Mouse (Mus musculus) liver, postnatal 0 days (tissue): ENCODE data around the gene Fam131a. TPM values are rescaled to one million over a fixed set of nuclear protein-coding genes. Genes with fewer than 3 reads are reported as not detected.
A peak's percentile ranks its signal among the peaks of the same experiment; 100 is the strongest.

ENCODE experiments used
- ATAC-seq: fragments of 200-750 bp; cut with Nextera tagmentation; 2 replicates; pipeline ENCODE4 v1.8.0; 2017; ENCODE audit warnings: mild to moderate bottlenecking, moderate library complexity
- DNase-seq: peaks from one replicate; pipeline ENCODE4 v3.0.0-alpha.2; 2016
- H3K27ac ChIP-seq: fragments of 300-500 bp; sonication (generic); 2 replicates; pipeline ENCODE4 v1.5.1; 2014; ENCODE audit warnings: antibody characterized with exemption, moderate library complexity, mild to moderate bottlenecking, low read depth
- H3K27me3 ChIP-seq: fragments of 300-500 bp; sonication (generic); 2 replicates; pipeline ENCODE4 v1.6.1; 2014; ENCODE audit warnings: low read length, control low read depth, mixed read lengths; ENCODE audit not compliant: insufficient read depth
- H3K36me3 ChIP-seq: fragments of 300-500 bp; sonication (generic); replicated peaks from 2 replicates; pipeline ENCODE4 v1.6.1; 2014; ENCODE audit warnings: mild to moderate bottlenecking, control low read depth, low read length, moderate library complexity, mixed read lengths; ENCODE audit not compliant: insufficient read depth
- H3K4me1 ChIP-seq: fragments of 300-500 bp; sonication (generic); 2 replicates; pipeline ENCODE4 v1.6.1; 2014; ENCODE audit warnings: antibody characterized with exemption, mild to moderate bottlenecking, control low read depth; ENCODE audit not compliant: insufficient read depth
- H3K4me2 ChIP-seq: fragments of 300-500 bp; sonication (generic); 2 replicates; pipeline ENCODE4 v1.6.1; 2014; ENCODE audit warnings: low read depth, mild to moderate bottlenecking, low read length, moderate library complexity, mixed read lengths
- H3K4me3 ChIP-seq: fragments of 300-500 bp; sonication (generic); 2 replicates; pipeline ENCODE4 v1.5.1; 2014; ENCODE audit warnings: low read depth, low read length
- H3K9ac ChIP-seq: fragments of 300-500 bp; sonication (generic); replicated peaks from 2 replicates; pipeline ENCODE4 v1.6.1; 2014; ENCODE audit warnings: mild to moderate bottlenecking, moderate library complexity
- H3K9me3 ChIP-seq: fragments of 300-500 bp; sonication (generic); 2 replicates; pipeline ENCODE4 v1.6.1; 2016; ENCODE audit warnings: mild to moderate bottlenecking, control low read depth, low read length, mixed read lengths
- CTCF ChIP-seq: sonication (generic); IDR thresholded peaks from 2 replicates; pipeline ENCODE4 v1.5.1; 2016; ENCODE audit warnings: antibody characterized with exemption, low read depth
- EP300 ChIP-seq: IDR thresholded peaks from 2 replicates; pipeline ENCODE4 v1.6.1; 2016; ENCODE audit warnings: antibody characterized with exemption, low read depth, mild to moderate bottlenecking
- WGBS: fragments of 180-500 bp; shearing (Covaris S2); extraction: QIAGEN DNeasy Blood & Tissue Kit; methylation state at CpG from one replicate; pipeline ENCODE4 v1.1.7; 2014; ENCODE audit not compliant: insufficient replicate concordance; 5-methylcytosine and 5-hydroxymethylcytosine counted together
- polyA plus RNA-seq: library from polyadenylated mRNA; unstranded; fragments of >200 nt; fragmentation: Nextera tagmentation; extraction: Ambion mirVana; gene quantifications from 2 replicates; pipeline ENCODE4 v1.2.1, GENCODE M21; 2015

Gene Fam131a
- polyA plus RNA-seq, 1 experiment from 2014 or later: 0.88 TPM

DNA sequence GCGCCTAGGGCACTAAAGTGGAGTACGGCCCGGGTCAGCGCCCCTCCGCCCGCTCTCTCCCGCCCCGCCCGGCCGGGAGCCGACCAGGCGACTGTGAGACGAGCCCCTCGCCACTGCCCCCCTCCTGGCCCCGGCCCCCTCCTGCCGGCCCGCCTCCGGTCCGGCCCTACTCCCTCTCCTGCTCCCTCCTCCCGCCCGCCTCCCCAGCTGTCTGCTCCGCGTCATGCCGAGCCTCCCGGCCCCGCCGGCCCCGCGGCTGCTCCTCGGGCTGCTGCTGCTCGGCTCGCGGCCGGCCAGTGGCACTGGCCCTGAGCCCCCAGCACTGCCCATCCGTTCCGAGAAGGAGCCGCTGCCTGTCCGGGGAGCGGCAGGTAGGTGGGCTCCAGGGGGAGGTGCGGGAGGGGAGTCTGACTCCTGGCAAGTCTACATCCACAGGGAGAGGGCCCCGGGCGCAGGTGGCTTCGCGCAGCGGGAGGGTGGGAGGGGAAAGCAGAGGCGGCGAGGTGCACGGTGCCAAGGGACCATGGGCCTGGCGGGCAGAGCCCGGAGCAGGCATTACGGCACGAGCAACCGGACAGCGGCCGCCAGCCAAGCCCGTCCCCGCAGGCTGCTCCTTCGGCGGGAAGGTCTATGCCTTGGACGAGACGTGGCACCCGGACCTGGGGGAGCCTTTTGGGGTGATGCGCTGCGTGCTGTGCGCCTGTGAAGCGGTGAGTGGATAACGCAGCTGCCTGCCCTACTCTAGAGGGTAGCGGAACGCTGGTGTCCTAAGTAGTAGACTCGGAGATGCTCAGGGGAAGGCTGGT lies 40.1 kb downstream of the Fam131a start, which contains the start of gene Chrd:
Gene Chrd, plus strand, starts transcription at position 203 of the 806 bp plus-strand sequence.
- H3K4me3 ChIP-seq: peak within 1 kb of the TSS; percentile 58
- peak within 1 kb of the TSS; percentile 66 for H3K27ac ChIP-seq
- H3K4me1 ChIP-seq: peaks cover 22% of the 10 kb centered on the region
- DNase-seq (peak; percentile 61), ATAC-seq (peak; percentile 37; the same call in 1 of the 2 replicates)
- 2% methylated on average over 39 of the region's 70 CpGs for WGBS
- H3K4me2 ChIP-seq: peak within 1 kb of the TSS; percentile 92
- peaks cover 48% of the 10 kb centered on the region for H3K27me3 ChIP-seq
- no peak for TF ChIP-seq CTCF
- no peak for TF ChIP-seq EP300
- no peaks in the 10 kb centered on the region for H3K9me3 ChIP-seq
- no peaks in the 10 kb centered on the region for H3K36me3 ChIP-seq
- H3K9ac ChIP-seq: peak within 1 kb of the TSS; percentile 60

DNA sequence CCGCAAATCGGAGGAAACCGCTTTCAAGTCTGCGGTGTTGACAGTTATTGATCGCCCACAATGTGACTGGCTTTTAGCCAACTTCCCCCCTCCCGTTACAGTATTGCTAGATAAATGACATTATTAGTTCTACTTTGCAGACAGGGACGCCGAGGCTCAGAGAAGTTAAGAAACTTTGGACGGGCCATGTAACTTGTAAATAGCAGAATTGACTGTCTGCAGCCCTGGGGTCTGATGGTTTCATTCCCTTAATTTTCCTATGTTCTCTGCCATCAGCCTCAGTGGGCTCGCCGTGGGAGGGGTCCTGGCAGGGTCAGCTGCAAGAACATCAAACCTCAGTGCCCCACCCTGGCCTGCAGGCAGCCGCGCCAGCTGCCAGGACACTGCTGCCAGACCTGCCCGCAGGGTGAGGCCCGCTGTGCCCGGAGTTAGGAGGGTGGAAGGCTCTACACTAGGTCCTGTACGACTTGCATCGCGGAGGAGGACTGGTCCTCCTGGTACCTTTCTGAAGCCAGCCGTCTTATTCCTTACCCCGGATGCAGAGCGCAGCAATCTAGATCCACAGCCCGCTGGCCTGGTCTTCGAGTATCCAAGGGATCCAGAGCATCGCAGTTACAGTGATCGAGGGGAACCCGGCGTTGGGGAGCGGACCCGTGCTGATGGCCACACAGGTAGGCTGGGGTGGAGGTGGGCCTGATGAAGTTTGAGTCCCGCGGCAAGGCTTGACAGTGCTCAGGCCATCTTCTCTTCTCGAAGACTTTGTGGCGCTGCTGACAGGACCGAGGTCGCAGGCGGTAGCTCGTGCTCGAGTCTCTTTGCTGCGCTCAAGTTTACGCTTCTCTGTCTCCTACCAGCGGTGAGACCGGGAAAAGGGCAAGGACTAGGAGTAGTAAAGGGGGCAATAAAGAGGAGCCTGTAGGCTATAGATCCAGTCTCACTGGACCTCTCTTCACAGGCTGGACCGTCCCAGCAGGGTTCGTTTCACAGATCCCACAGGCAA lies 41.0 kb downstream of the Fam131a start, which contains the start of gene Thpo:
Gene Thpo, minus strand, starts transcription at position 781 of the 1,000 bp plus-strand sequence.
- TF ChIP-seq EP300 (no peak), CTCF (no peak)
- ATAC-seq: no peak
- Histone ChIP-seq H3K4me3 (peak within 1 kb of the TSS; percentile 58), H3K36me3 (no peaks in the 10 kb centered on the region), H3K9me3 (no peaks in the 10 kb centered on the region), H3K4me2 (peak within 1 kb of the TSS; percentile 92), H3K27me3 (peaks cover 48% of the 10 kb centered on the region), H3K27ac (no peak within 1 kb of the TSS), H3K9ac (peak within 1 kb of the TSS; percentile 60), H3K4me1 (peaks cover 17% of the 10 kb centered on the region)
- 10% methylated on average over 45 of the region's 45 CpGs for WGBS
- peak; percentile 40 for DNase-seq

- H3K4me3 ChIP-seq: no peak overlapping the region
- H3K4me1 ChIP-seq: peaks cover 16% of the 10 kb centered on the region
- TF ChIP-seq CTCF: no peak
- TF ChIP-seq EP300: no peak
- 63% methylated on average over 5 of the region's 5 CpGs for WGBS
- peaks cover 48% of the 10 kb centered on the region for H3K27me3 ChIP-seq
- no peaks in the 10 kb centered on the region for H3K36me3 ChIP-seq
- H3K9ac ChIP-seq: no peak overlapping the region
- H3K27ac ChIP-seq: no peak overlapping the region
- DNase-seq: no peak
- H3K9me3 ChIP-seq: no peaks in the 10 kb centered on the region
- ATAC-seq: no peak
- H3K4me2 ChIP-seq: no peak overlapping the region
Observed at GRCm38 (mm10) chr16:20735651-20736050, 42.6 kb downstream of the Fam131a start.

- DNase-seq: no peak
- no peak overlapping the region for H3K4me2 ChIP-seq
- no peaks in the 10 kb centered on the region for H3K36me3 ChIP-seq
- 75% methylated on average over 7 of the region's 7 CpGs for WGBS
- no peak overlapping the region for H3K27ac ChIP-seq
- peaks cover 13% of the 10 kb centered on the region for H3K4me1 ChIP-seq
- no peak for TF ChIP-seq EP300
- no peak for TF ChIP-seq CTCF
- H3K9ac ChIP-seq: no peak overlapping the region
- H3K4me3 ChIP-seq: no peak overlapping the region
- H3K27me3 ChIP-seq: peaks cover 48% of the 10 kb centered on the region
- ATAC-seq: no peak
- no peaks in the 10 kb centered on the region for H3K9me3 ChIP-seq
Observed at GRCm38 (mm10) chr16:20736168-20736567, 43.1 kb downstream of the Fam131a start.

DNA sequence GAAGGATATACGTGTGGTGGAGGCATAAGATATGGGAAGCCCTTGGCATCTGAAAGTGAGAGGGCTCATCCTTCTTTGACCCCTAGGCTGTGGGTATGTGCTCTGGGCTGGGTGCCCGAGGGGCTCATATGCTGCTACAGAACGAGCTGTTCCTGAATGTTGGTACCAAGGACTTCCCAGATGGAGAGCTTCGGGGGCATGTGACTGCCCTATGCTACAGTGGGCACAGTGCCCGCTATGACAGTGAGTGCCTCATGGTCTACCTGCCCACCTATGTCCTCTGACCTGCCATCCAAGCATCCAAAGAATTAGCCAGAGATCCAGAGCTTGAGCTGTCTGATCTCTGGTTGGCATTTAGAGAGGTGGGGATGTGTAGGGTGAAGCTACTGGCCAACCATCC lies 43.8 kb downstream of the Fam131a start:
- H3K27me3 ChIP-seq: peaks cover 41% of the 10 kb centered on the region

More for the DNA sequence above, 43.8 kb downstream of the Fam131a start:
- Histone ChIP-seq H3K4me2 (no peak overlapping the region), H3K9me3 (no peaks in the 10 kb centered on the region), H3K36me3 (no peaks in the 10 kb centered on the region), H3K9ac (no peak overlapping the region), H3K4me3 (no peak overlapping the region), H3K27ac (no peak overlapping the region), H3K4me1 (peaks cover 13% of the 10 kb centered on the region)
- 70% methylated on average over 5 of the region's 5 CpGs for WGBS
- no peak for ATAC-seq
- TF ChIP-seq EP300: no peak
- no peak for TF ChIP-seq CTCF
- DNase-seq: no peak
